Mouse (Mus musculus): ENCODE results near the gene Fam166b.

DNA sequence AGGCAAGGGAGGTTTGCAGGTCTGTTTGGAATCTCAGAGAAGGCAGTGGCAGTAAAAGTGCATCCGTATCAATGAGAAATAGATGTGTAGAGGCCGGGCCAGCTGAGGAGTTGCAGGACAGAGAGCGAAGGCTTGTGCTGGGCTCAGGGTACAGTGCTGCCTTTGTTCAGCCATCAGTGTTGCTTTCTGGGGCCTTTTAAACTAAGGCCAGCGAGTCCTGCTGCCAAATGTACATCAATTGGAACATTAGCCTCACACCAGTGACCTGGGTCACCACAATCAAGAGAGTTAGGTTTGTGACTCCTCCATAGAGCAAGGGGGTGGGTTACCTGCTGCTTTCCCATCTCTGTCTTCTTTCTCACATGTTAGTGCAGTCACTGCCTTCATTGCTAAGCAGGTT is 30.9 kb downstream of the Fam166b start:
- TF ChIP-seq CTCF (IDR thresholded peaks at IDR 0.05; ENCODE audit: low read depth, low read length), result no peak
- TF ChIP-seq POLR2AphosphoS5 (IDR thresholded peaks at IDR 0.05; ENCODE audit: insufficient replicate concordance, low read depth, low read length), result no peak
- no peak for TF ChIP-seq GATA2 (IDR thresholded peaks at IDR 0.05; ENCODE audit: borderline replicate concordance, low read depth, low read length)
- no peak for TF ChIP-seq GATA1 (IDR thresholded peaks at IDR 0.05; ENCODE audit: borderline replicate concordance, low read length)
- no peak for TF ChIP-seq TAL1 (conservative IDR thresholded peaks at IDR 0.05; ENCODE audit: low read depth, low read length)
